Mouse (Mus musculus): ENCODE measurements around the gene Acox3. TPM values are rescaled to one million over a fixed set of nuclear protein-coding genes. Genes with fewer than 3 reads are reported as not detected.
A peak's percentile ranks its signal among the peaks of the same experiment; 100 is the strongest.

Acox3 gene
- polyA plus RNA-seq, 1 experiment from 2014 or later: 13.7 TPM

GRCm38 (mm10) chr5:35551855-35552837, 30.7 kb upstream of the Acox3 start:
- ATAC-seq (ENCODE audit: low FRiP score) (peak; percentile 37; the same call in 1 of the 2 replicates), DNase-seq (ENCODE audit: low spot score) (no peak)
- 45% methylated on average over 7 of the region's 7 CpGs for WGBS
- Histone ChIP-seq H3K4me2 (replicated peaks) (no peak overlapping the region), H3K27me3 (ENCODE audit: control insufficient read depth, insufficient read depth, low read length) (no peaks in the 10 kb centered on the region), H3K27ac (no peak overlapping the region), H3K4me3 (replicated peaks; ENCODE audit: low read length) (no peak overlapping the region), H3K9me3 (ENCODE audit: control insufficient read depth, low read length) (no peaks in the 10 kb centered on the region), H3K9ac (no peak overlapping the region), H3K4me1 (replicated peaks; ENCODE audit: control insufficient read depth, insufficient read depth, low read length) (no peaks in the 10 kb centered on the region), H3K36me3 (replicated peaks; ENCODE audit: control insufficient read depth, insufficient read depth) (peaks cover 20% of the 10 kb centered on the region)

- 82% methylated on average over 4 of the region's 4 CpGs for WGBS
- peaks cover 28% of the 10 kb centered on the region for H3K36me3 ChIP-seq (replicated peaks; ENCODE audit: control insufficient read depth, insufficient read depth)
- no peak overlapping the region for H3K4me2 ChIP-seq (replicated peaks)
- no peak for ATAC-seq (ENCODE audit: low FRiP score)
- no peaks in the 10 kb centered on the region for H3K27me3 ChIP-seq (ENCODE audit: control insufficient read depth, insufficient read depth, low read length)
- no peak for DNase-seq (ENCODE audit: low spot score)
- H3K27ac ChIP-seq: no peak overlapping the region
- H3K9me3 ChIP-seq (ENCODE audit: control insufficient read depth, low read length): no peaks in the 10 kb centered on the region
- no peak overlapping the region for H3K9ac ChIP-seq
- H3K4me1 ChIP-seq (replicated peaks; ENCODE audit: control insufficient read depth, insufficient read depth, low read length): no peaks in the 10 kb centered on the region
- no peak overlapping the region for H3K4me3 ChIP-seq (replicated peaks; ENCODE audit: low read length)
Measured at GRCm38 (mm10) chr5:35552838-35553539, 29.9 kb upstream of the Acox3 start.

GRCm38 (mm10) chr5:35556393-35556792, 26.4 kb upstream of the Acox3 start:
- no peak overlapping the region for H3K4me2 ChIP-seq (replicated peaks)
- H3K4me1 ChIP-seq (replicated peaks; ENCODE audit: control insufficient read depth, insufficient read depth, low read length): no peaks in the 10 kb centered on the region
- DNase-seq (ENCODE audit: low spot score) (no peak), ATAC-seq (ENCODE audit: low FRiP score) (no peak)
- H3K9me3 ChIP-seq (ENCODE audit: control insufficient read depth, low read length): no peaks in the 10 kb centered on the region
- no peak overlapping the region for H3K27ac ChIP-seq
- no peak overlapping the region for H3K9ac ChIP-seq
- no peak overlapping the region for H3K4me3 ChIP-seq (replicated peaks; ENCODE audit: low read length)
- 94% methylated on average over 7 of the region's 7 CpGs for WGBS
- H3K27me3 ChIP-seq (ENCODE audit: control insufficient read depth, insufficient read depth, low read length): no peaks in the 10 kb centered on the region
- peaks cover 49% of the 10 kb centered on the region for H3K36me3 ChIP-seq (replicated peaks; ENCODE audit: control insufficient read depth, insufficient read depth)

- 71% methylated on average over 13 of the region's 13 CpGs for WGBS
- Histone ChIP-seq H3K27ac (no peak overlapping the region), H3K36me3 (replicated peaks; ENCODE audit: control insufficient read depth, insufficient read depth) (peaks cover 66% of the 10 kb centered on the region), H3K9ac (no peak overlapping the region), H3K4me1 (replicated peaks; ENCODE audit: control insufficient read depth, insufficient read depth, low read length) (no peaks in the 10 kb centered on the region), H3K9me3 (ENCODE audit: control insufficient read depth, low read length) (no peaks in the 10 kb centered on the region), H3K4me2 (replicated peaks) (no peak overlapping the region), H3K27me3 (ENCODE audit: control insufficient read depth, insufficient read depth, low read length) (no peaks in the 10 kb centered on the region), H3K4me3 (replicated peaks; ENCODE audit: low read length) (no peak overlapping the region)
- ATAC-seq (ENCODE audit: low FRiP score): no peak
- no peak for DNase-seq (ENCODE audit: low spot score)
Measured at GRCm38 (mm10) chr5:35557946-35558621, 24.8 kb upstream of the Acox3 start.

GRCm38 (mm10) chr5:35559447-35559846, 23.4 kb upstream of the Acox3 start:
- H3K9ac ChIP-seq: no peak overlapping the region
- peaks cover 79% of the 10 kb centered on the region for H3K36me3 ChIP-seq (replicated peaks; ENCODE audit: control insufficient read depth, insufficient read depth)
- 92% methylated on average over 8 of the region's 8 CpGs for WGBS
- no peak for ATAC-seq (ENCODE audit: low FRiP score)
- H3K9me3 ChIP-seq (ENCODE audit: control insufficient read depth, low read length): no peaks in the 10 kb centered on the region
- H3K4me1 ChIP-seq (replicated peaks; ENCODE audit: control insufficient read depth, insufficient read depth, low read length): no peaks in the 10 kb centered on the region
- no peak overlapping the region for H3K4me3 ChIP-seq (replicated peaks; ENCODE audit: low read length)
- no peaks in the 10 kb centered on the region for H3K27me3 ChIP-seq (ENCODE audit: control insufficient read depth, insufficient read depth, low read length)
- H3K4me2 ChIP-seq (replicated peaks): no peak overlapping the region
- no peak overlapping the region for H3K27ac ChIP-seq
- no peak for DNase-seq (ENCODE audit: low spot score)

- H3K36me3 ChIP-seq (replicated peaks; ENCODE audit: control insufficient read depth, insufficient read depth): peaks cover 85% of the 10 kb centered on the region
Measured at GRCm38 (mm10) chr5:35562616-35563015, 20.2 kb upstream of the Acox3 start.

GRCm38 (mm10) chr5:35563449-35563848, 19.4 kb upstream of the Acox3 start:
- H3K4me1 ChIP-seq (replicated peaks; ENCODE audit: control insufficient read depth, insufficient read depth, low read length): no peaks in the 10 kb centered on the region
- 0% methylated on average over 1 of the region's 1 CpGs for WGBS
- peaks cover 90% of the 10 kb centered on the region for H3K36me3 ChIP-seq (replicated peaks; ENCODE audit: control insufficient read depth, insufficient read depth)
- no peak overlapping the region for H3K4me3 ChIP-seq (replicated peaks; ENCODE audit: low read length)
- no peak overlapping the region for H3K9ac ChIP-seq
- no peak for ATAC-seq (ENCODE audit: low FRiP score)
- DNase-seq (ENCODE audit: low spot score): peak; percentile 75
- H3K27me3 ChIP-seq (ENCODE audit: control insufficient read depth, insufficient read depth, low read length): no peaks in the 10 kb centered on the region
- H3K27ac ChIP-seq: no peak overlapping the region
- H3K9me3 ChIP-seq (ENCODE audit: control insufficient read depth, low read length): no peaks in the 10 kb centered on the region
- H3K4me2 ChIP-seq (replicated peaks): no peak overlapping the region

More at GRCm38 (mm10) chr5:35562616-35563015, 20.2 kb upstream of the Acox3 start:
- H3K4me1 ChIP-seq (replicated peaks; ENCODE audit: control insufficient read depth, insufficient read depth, low read length): no peaks in the 10 kb centered on the region
- H3K4me3 ChIP-seq (replicated peaks; ENCODE audit: low read length): no peak overlapping the region
- no peaks in the 10 kb centered on the region for H3K9me3 ChIP-seq (ENCODE audit: control insufficient read depth, low read length)
- H3K9ac ChIP-seq: no peak overlapping the region
- H3K27me3 ChIP-seq (ENCODE audit: control insufficient read depth, insufficient read depth, low read length): no peaks in the 10 kb centered on the region
- 84% methylated on average over 2 of the region's 2 CpGs for WGBS
- no peak overlapping the region for H3K4me2 ChIP-seq (replicated peaks)
- DNase-seq (ENCODE audit: low spot score): no peak
- no peak for ATAC-seq (ENCODE audit: low FRiP score)
- H3K27ac ChIP-seq: no peak overlapping the region

- Histone ChIP-seq H3K36me3 (replicated peaks; ENCODE audit: control insufficient read depth, insufficient read depth) (peaks cover 97% of the 10 kb centered on the region), H3K4me2 (replicated peaks) (no peak overlapping the region), H3K27ac (no peak overlapping the region), H3K9ac (no peak overlapping the region), H3K27me3 (ENCODE audit: control insufficient read depth, insufficient read depth, low read length) (no peaks in the 10 kb centered on the region), H3K4me3 (replicated peaks; ENCODE audit: low read length) (no peak overlapping the region), H3K4me1 (replicated peaks; ENCODE audit: control insufficient read depth, insufficient read depth, low read length) (no peaks in the 10 kb centered on the region), H3K9me3 (ENCODE audit: control insufficient read depth, low read length) (no peaks in the 10 kb centered on the region)
- DNase-seq (ENCODE audit: low spot score) (no peak), ATAC-seq (ENCODE audit: low FRiP score) (no peak)
- WGBS: 94% methylated on average over 9 of the region's 9 CpGs
Measured at GRCm38 (mm10) chr5:35565217-35565616, 17.6 kb upstream of the Acox3 start.

- H3K9me3 ChIP-seq (ENCODE audit: control insufficient read depth, low read length): no peaks in the 10 kb centered on the region
- no peak overlapping the region for H3K9ac ChIP-seq
- ATAC-seq (ENCODE audit: low FRiP score): no peak
- no peak overlapping the region for H3K4me3 ChIP-seq (replicated peaks; ENCODE audit: low read length)
- no peak for DNase-seq (ENCODE audit: low spot score)
- H3K36me3 ChIP-seq (replicated peaks; ENCODE audit: control insufficient read depth, insufficient read depth): peaks cover 98% of the 10 kb centered on the region
- no peak overlapping the region for H3K4me2 ChIP-seq (replicated peaks)
- H3K4me1 ChIP-seq (replicated peaks; ENCODE audit: control insufficient read depth, insufficient read depth, low read length): no peaks in the 10 kb centered on the region
- WGBS: 86% methylated on average over 4 of the region's 4 CpGs
- H3K27ac ChIP-seq: no peak overlapping the region
- no peaks in the 10 kb centered on the region for H3K27me3 ChIP-seq (ENCODE audit: control insufficient read depth, insufficient read depth, low read length)
Measured at GRCm38 (mm10) chr5:35566632-35567031, 16.2 kb upstream of the Acox3 start.

Measured in hindbrain, embryonic 14.5 days (tissue).